Mouse (Mus musculus) testis, adult 2 months (tissue): ENCODE measurements around the gene Flrt1.

Experiments
- CTCF ChIP-seq: fragments of 200-500 bp; IDR thresholded peaks from 2 replicates; pipeline ENCODE4 v1.5.1; 2012; ENCODE audit warnings: low read depth, mild to moderate bottlenecking, inconsistent platforms, low read length, moderate library complexity; ENCODE audit not compliant: control insufficient read depth, insufficient read depth, insufficient replicate concordance
- POLR2A ChIP-seq: fragments of 200-500 bp; IDR thresholded peaks from 2 replicates; pipeline ENCODE4 v1.6.1; 2012; ENCODE audit warnings: low read depth, mild to moderate bottlenecking, inconsistent platforms, low read length, moderate library complexity; ENCODE audit not compliant: control insufficient read depth

GRCm38 (mm10) chr19:7062916-7063315 is 42.6 kb downstream of the Flrt1 start:
- TF ChIP-seq POLR2A (no peak), CTCF (no peak)
